Mouse (Mus musculus): ENCODE data around the gene Cemip.

GRCm38 (mm10) chr7:83921637-83922036, 164.7 kb downstream of the Cemip start:
- no peak for TF ChIP-seq CTCF (IDR thresholded peaks at IDR 0.05; ENCODE audit: low read depth, low read length)
- TF ChIP-seq POLR2A (IDR thresholded peaks at IDR 0.05; ENCODE audit: extremely low read depth, insufficient read depth, low read length) = no peak

Measured in liver, adult 2 months (tissue).